Mouse (Mus musculus) embryonic facial prominence, embryonic 12.5 days (tissue): ENCODE measurements around the gene Ccdc85c. TPM values are rescaled to one million over a fixed set of nuclear protein-coding genes. Genes with fewer than 3 reads are reported as not detected.

ENCODE experiments used
- ATAC-seq: fragments of 200-750 bp; cut with Nextera tagmentation; 2 replicates; pipeline ENCODE4 v1.8.0; 2017; ENCODE audit not compliant: insufficient number of reproducible peaks, insufficient read depth, low FRiP score, low TSS enrichment
- H3K27ac ChIP-seq: fragments of 300-500 bp; sonication (generic); 2 replicates; pipeline ENCODE4 v1.5.1; 2016; ENCODE audit warnings: mild to moderate bottlenecking
- H3K27me3 ChIP-seq: fragments of 300-500 bp; sonication (generic); 2 replicates; pipeline ENCODE4 v1.6.1; 2016; ENCODE audit warnings: mild to moderate bottlenecking, moderate library complexity
- H3K36me3 ChIP-seq: fragments of 300-500 bp; sonication (generic); 2 replicates; pipeline ENCODE4 v1.6.1; 2016; ENCODE audit warnings: mild to moderate bottlenecking
- H3K4me1 ChIP-seq: fragments of 300-500 bp; sonication (generic); 2 replicates; pipeline ENCODE4 v1.6.1; 2016
- H3K4me2 ChIP-seq: fragments of 300-500 bp; sonication (generic); replicated peaks from 2 replicates; pipeline ENCODE4 v1.6.1; 2016; ENCODE audit warnings: mild to moderate bottlenecking, moderate library complexity
- H3K4me3 ChIP-seq: fragments of 300-500 bp; sonication (generic); 2 replicates; pipeline ENCODE4 v1.5.1; 2016; ENCODE audit warnings: mild to moderate bottlenecking
- H3K9ac ChIP-seq: fragments of 300-500 bp; sonication (generic); 2 replicates; pipeline ENCODE4 v1.6.1; 2016; ENCODE audit warnings: mild to moderate bottlenecking, moderate library complexity
- H3K9me3 ChIP-seq: fragments of 300-500 bp; sonication (generic); 2 replicates; pipeline ENCODE4 v1.6.1; 2016; ENCODE audit warnings: mild to moderate bottlenecking, moderate library complexity
- WGBS: fragments of 180-500 bp; shearing (Covaris S2); methylation state at CpG from one replicate; pipeline ENCODE4 v1.1.7; 2016; 5-methylcytosine and 5-hydroxymethylcytosine counted together
- polyA plus RNA-seq: library from polyadenylated mRNA; unstranded; fragments of >200 nt; fragmentation: Nextera tagmentation; extraction: Ambion mirVana; gene quantifications from 2 replicates; pipeline ENCODE4 v1.2.1, GENCODE M21; 2016

Ccdc85c gene
- polyA plus RNA-seq, 1 experiment from 2014 or later: 7.7 TPM

- Histone ChIP-seq H3K36me3 (no peaks in the 10 kb centered on the region), H3K9ac (no peak overlapping the region), H3K27me3 (no peaks in the 10 kb centered on the region), H3K4me2 (no peak overlapping the region), H3K27ac (0 out of 2 replicates have a peak overlapping the region, but pooled peaks have one; percentile 36), H3K9me3 (no peaks in the 10 kb centered on the region), H3K4me3 (no peak overlapping the region), H3K4me1 (peaks cover 64% of the 10 kb centered on the region)
- ATAC-seq: no peak
- WGBS: 30% methylated on average over 9 of the region's 9 CpGs
Observed at GRCm38 (mm10) chr12:108245579-108245978, 29.6 kb downstream of the Ccdc85c start.

- H3K36me3 ChIP-seq: no peaks in the 10 kb centered on the region
- 4% methylated on average over 8 of the region's 8 CpGs for WGBS
- peak overlapping the region; percentile 47; the same call in 1 of the 2 replicates for H3K27ac ChIP-seq
- peak overlapping the region; percentile 16; the same call in 1 of the 2 replicates for H3K4me2 ChIP-seq
- no peak for ATAC-seq
- no peaks in the 10 kb centered on the region for H3K9me3 ChIP-seq
- H3K4me3 ChIP-seq: no peak overlapping the region
- no peaks in the 10 kb centered on the region for H3K27me3 ChIP-seq
- H3K4me1 ChIP-seq: peaks cover 67% of the 10 kb centered on the region
- 0 out of 2 replicates have a peak overlapping the region, but pooled peaks have one; percentile 1 for H3K9ac ChIP-seq
Observed at GRCm38 (mm10) chr12:108244778-108245177, 30.4 kb downstream of the Ccdc85c start.

GRCm38 (mm10) chr12:108242243-108242745, 32.9 kb downstream of the Ccdc85c start:
- ATAC-seq: no peak
- Histone ChIP-seq H3K36me3 (no peaks in the 10 kb centered on the region), H3K4me3 (no peak overlapping the region), H3K4me2 (no peak overlapping the region), H3K4me1 (peaks cover 76% of the 10 kb centered on the region), H3K27ac (no peak overlapping the region), H3K27me3 (no peaks in the 10 kb centered on the region), H3K9ac (no peak overlapping the region), H3K9me3 (no peaks in the 10 kb centered on the region)
- 81% methylated on average over 20 of the region's 20 CpGs for WGBS

- Histone ChIP-seq H3K9ac (peak overlapping the region; percentile 17; the same call in 1 of the 2 replicates), H3K4me3 (no peak overlapping the region), H3K4me2 (no peak overlapping the region), H3K27ac (no peak overlapping the region), H3K36me3 (no peaks in the 10 kb centered on the region), H3K27me3 (no peaks in the 10 kb centered on the region), H3K9me3 (no peaks in the 10 kb centered on the region), H3K4me1 (peaks cover 77% of the 10 kb centered on the region)
- WGBS: 59% methylated on average over 6 of the region's 6 CpGs
- ATAC-seq: no peak
Observed at GRCm38 (mm10) chr12:108241626-108242025, 33.6 kb downstream of the Ccdc85c start.

- H3K9ac ChIP-seq: peak overlapping the region; percentile 24; the same call in 1 of the 2 replicates
- 0 out of 2 replicates have a peak overlapping the region, but pooled peaks have one; percentile 12 for H3K27ac ChIP-seq
- WGBS: 39% methylated on average over 21 of the region's 21 CpGs
- no peaks in the 10 kb centered on the region for H3K36me3 ChIP-seq
- H3K4me1 ChIP-seq: peaks cover 73% of the 10 kb centered on the region
- no peak overlapping the region for H3K4me2 ChIP-seq
- ATAC-seq: no peak
- no peaks in the 10 kb centered on the region for H3K27me3 ChIP-seq
- H3K9me3 ChIP-seq: no peaks in the 10 kb centered on the region
- H3K4me3 ChIP-seq: no peak overlapping the region
Observed at GRCm38 (mm10) chr12:108240953-108241588, 34.2 kb downstream of the Ccdc85c start.

- Histone ChIP-seq H3K4me3 (no peak overlapping the region), H3K4me2 (no peak overlapping the region)
- 75% methylated on average over 13 of the region's 13 CpGs for WGBS
Observed at GRCm38 (mm10) chr12:108240401-108240890, 34.8 kb downstream of the Ccdc85c start.

GRCm38 (mm10) chr12:108239441-108239840, 35.8 kb downstream of the Ccdc85c start:
- no peak for ATAC-seq
- no peaks in the 10 kb centered on the region for H3K27me3 ChIP-seq
- H3K9me3 ChIP-seq: no peaks in the 10 kb centered on the region
- no peak overlapping the region for H3K27ac ChIP-seq
- no peak overlapping the region for H3K4me2 ChIP-seq
- 58% methylated on average over 5 of the region's 5 CpGs for WGBS
- no peak overlapping the region for H3K4me3 ChIP-seq
- peaks cover 61% of the 10 kb centered on the region for H3K4me1 ChIP-seq
- no peaks in the 10 kb centered on the region for H3K36me3 ChIP-seq
- H3K9ac ChIP-seq: no peak overlapping the region

More at GRCm38 (mm10) chr12:108240401-108240890, 34.8 kb downstream of the Ccdc85c start:
- Histone ChIP-seq H3K36me3 (no peaks in the 10 kb centered on the region), H3K27me3 (no peaks in the 10 kb centered on the region), H3K4me1 (peaks cover 67% of the 10 kb centered on the region), H3K27ac (0 out of 2 replicates have a peak overlapping the region, but pooled peaks have one; percentile 12), H3K9ac (no peak overlapping the region), H3K9me3 (no peaks in the 10 kb centered on the region)
- ATAC-seq: no peak

GRCm38 (mm10) chr12:108238395-108239035, 36.7 kb downstream of the Ccdc85c start:
- no peaks in the 10 kb centered on the region for H3K9me3 ChIP-seq
- no peaks in the 10 kb centered on the region for H3K36me3 ChIP-seq
- no peaks in the 10 kb centered on the region for H3K27me3 ChIP-seq
- no peak overlapping the region for H3K4me2 ChIP-seq
- H3K27ac ChIP-seq: no peak overlapping the region
- no peak overlapping the region for H3K4me3 ChIP-seq
- no peak overlapping the region for H3K9ac ChIP-seq
- no peak for ATAC-seq
- H3K4me1 ChIP-seq: peaks cover 56% of the 10 kb centered on the region
- 85% methylated on average over 17 of the region's 17 CpGs for WGBS

GRCm38 (mm10) chr12:108237300-108238006, 37.8 kb downstream of the Ccdc85c start:
- H3K36me3 ChIP-seq: no peaks in the 10 kb centered on the region
- no peak overlapping the region for H3K4me2 ChIP-seq
- no peak for ATAC-seq
- H3K9me3 ChIP-seq: no peaks in the 10 kb centered on the region
- peaks cover 53% of the 10 kb centered on the region for H3K4me1 ChIP-seq
- WGBS: 62% methylated on average over 6 of the region's 6 CpGs
- H3K27ac ChIP-seq: no peak overlapping the region
- no peaks in the 10 kb centered on the region for H3K27me3 ChIP-seq
- no peak overlapping the region for H3K9ac ChIP-seq
- no peak overlapping the region for H3K4me3 ChIP-seq

GRCm38 (mm10) chr12:108235976-108236555, 39.2 kb downstream of the Ccdc85c start:
- H3K27ac ChIP-seq: no peak overlapping the region
- 83% methylated on average over 18 of the region's 18 CpGs for WGBS

More at GRCm38 (mm10) chr12:108235976-108236555, 39.2 kb downstream of the Ccdc85c start:
- H3K27me3 ChIP-seq: no peaks in the 10 kb centered on the region
- H3K36me3 ChIP-seq: no peaks in the 10 kb centered on the region
- no peak overlapping the region for H3K4me2 ChIP-seq
- ATAC-seq: no peak
- H3K9ac ChIP-seq: no peak overlapping the region
- H3K4me3 ChIP-seq: no peak overlapping the region
- no peaks in the 10 kb centered on the region for H3K9me3 ChIP-seq
- H3K4me1 ChIP-seq: peaks cover 49% of the 10 kb centered on the region
